Mouse (Mus musculus) midbrain, embryonic 16.5 days (tissue): ENCODE results near the gene Barhl2. TPM values are rescaled to one million over a fixed set of nuclear protein-coding genes. Genes with fewer than 3 reads are reported as not detected.

Experiments
- ATAC-seq: fragments of 200-750 bp; cut with Nextera tagmentation; 2 replicates; pipeline ENCODE4 v1.8.0; 2017; ENCODE audit warnings: moderate TSS enrichment
- H3K27ac ChIP-seq: fragments of 300-500 bp; sonication (generic); 2 replicates; pipeline ENCODE4 v1.5.1; 2014; ENCODE audit warnings: mild to moderate bottlenecking, low read length, mixed read lengths
- H3K27me3 ChIP-seq: fragments of 300-500 bp; sonication (generic); 2 replicates; pipeline ENCODE4 v1.6.1; 2014; ENCODE audit warnings: low read depth, low read length, mixed read lengths; ENCODE audit not compliant: control insufficient read depth, insufficient read depth
- H3K36me3 ChIP-seq: fragments of 300-500 bp; sonication (generic); 2 replicates; pipeline ENCODE4 v1.6.1; 2014; ENCODE audit warnings: mild to moderate bottlenecking, low read length, moderate library complexity, mixed read lengths; ENCODE audit not compliant: control insufficient read depth, insufficient read depth
- H3K4me1 ChIP-seq: fragments of 300-500 bp; sonication (generic); 2 replicates; pipeline ENCODE4 v1.6.1; 2014; ENCODE audit warnings: mild to moderate bottlenecking, low read length, mixed read lengths; ENCODE audit not compliant: control insufficient read depth, insufficient read depth
- H3K4me2 ChIP-seq: fragments of 300-500 bp; sonication (generic); 2 replicates; pipeline ENCODE4 v1.6.1; 2014; ENCODE audit warnings: mild to moderate bottlenecking, low read length, mixed read lengths
- H3K4me3 ChIP-seq: fragments of 300-500 bp; sonication (generic); 2 replicates; pipeline ENCODE4 v1.5.1; 2014; ENCODE audit warnings: low read depth, mild to moderate bottlenecking, low read length, moderate library complexity, mixed read lengths
- H3K9ac ChIP-seq: fragments of 300-500 bp; sonication (generic); 2 replicates; pipeline ENCODE4 v1.6.1; 2014; ENCODE audit warnings: low read depth, low read length, mixed read lengths
- H3K9me3 ChIP-seq: fragments of 300-500 bp; sonication (generic); replicated peaks from 2 replicates; pipeline ENCODE4 v1.6.1; 2014; ENCODE audit warnings: mild to moderate bottlenecking, low read length, mixed read lengths; ENCODE audit not compliant: control insufficient read depth, poor library complexity, severe bottlenecking
- WGBS: fragments of 180-500 bp; shearing (Covaris S2); extraction: QIAGEN DNeasy Blood & Tissue Kit; methylation state at CpG from one replicate; pipeline ENCODE4 v1.1.7; 2014; 5-methylcytosine and 5-hydroxymethylcytosine counted together
- polyA plus RNA-seq: library from polyadenylated mRNA; unstranded; fragments of >200 nt; fragmentation: Nextera tagmentation; extraction: Ambion mirVana; gene quantifications from 2 replicates; pipeline ENCODE4 v1.2.1, GENCODE M21; 2015

Barhl2 gene
- polyA plus RNA-seq, 1 experiment from 2014 or later = 8.5 TPM

- peaks cover 13% of the 10 kb centered on the region; the same call in 1 of the 2 replicates for H3K4me1 ChIP-seq
- WGBS = under 1% methylated on average over 24 of the region's 24 CpGs
- peak overlapping the region; percentile 43 for H3K4me2 ChIP-seq
- no peak for ATAC-seq
- H3K4me3 ChIP-seq = peak overlapping the region; percentile 8; the same call in 1 of the 2 replicates
- peaks cover 19% of the 10 kb centered on the region for H3K27me3 ChIP-seq
- H3K27ac ChIP-seq = peak overlapping the region; percentile 59; the same call in 1 of the 2 replicates
- H3K9me3 ChIP-seq = no peaks in the 10 kb centered on the region
- peak overlapping the region; percentile 34; the same call in 1 of the 2 replicates for H3K9ac ChIP-seq
- no peaks in the 10 kb centered on the region for H3K36me3 ChIP-seq
Measured at GRCm38 (mm10) chr5:106464336-106465128, 6.6 kb upstream of the Barhl2 start.

- Histone ChIP-seq H3K36me3 (no peaks in the 10 kb centered on the region), H3K9me3 (no peaks in the 10 kb centered on the region), H3K4me3 (peak overlapping the region; percentile 17), H3K27me3 (peaks cover 21% of the 10 kb centered on the region), H3K4me2 (peak overlapping the region; percentile 43), H3K4me1 (peaks cover 11% of the 10 kb centered on the region), H3K9ac (no peak overlapping the region), H3K27ac (peak overlapping the region; percentile 14; the same call in 1 of the 2 replicates)
- under 1% methylated on average over 25 of the region's 25 CpGs for WGBS
- no peak for ATAC-seq
Measured at GRCm38 (mm10) chr5:106463661-106464191, 5.8 kb upstream of the Barhl2 start.

- H3K27me3 ChIP-seq = peaks cover 19% of the 10 kb centered on the region
- no peak overlapping the region for H3K4me2 ChIP-seq
- H3K9me3 ChIP-seq = no peaks in the 10 kb centered on the region
- no peak overlapping the region for H3K4me3 ChIP-seq
- H3K36me3 ChIP-seq = no peaks in the 10 kb centered on the region
- ATAC-seq = no peak
- WGBS = under 1% methylated on average over 4 of the region's 4 CpGs
- H3K27ac ChIP-seq = no peak overlapping the region
- H3K4me1 ChIP-seq = peaks cover 18% of the 10 kb centered on the region
- no peak overlapping the region for H3K9ac ChIP-seq
Measured at GRCm38 (mm10) chr5:106461913-106462312, 3.9 kb upstream of the Barhl2 start.

- WGBS = 18% methylated on average over 3 of the region's 3 CpGs
- H3K27ac ChIP-seq = no peak overlapping the region
- H3K4me1 ChIP-seq = peaks cover 16% of the 10 kb centered on the region
- ATAC-seq = no peak
- no peak overlapping the region for H3K4me2 ChIP-seq
- no peak overlapping the region for H3K4me3 ChIP-seq
- no peaks in the 10 kb centered on the region for H3K36me3 ChIP-seq
- no peak overlapping the region for H3K9ac ChIP-seq
- no peaks in the 10 kb centered on the region for H3K9me3 ChIP-seq
- peaks cover 19% of the 10 kb centered on the region for H3K27me3 ChIP-seq
Measured at GRCm38 (mm10) chr5:106461431-106461830, 3.5 kb upstream of the Barhl2 start.

- Histone ChIP-seq H3K9ac (no peak overlapping the region), H3K9me3 (no peaks in the 10 kb centered on the region), H3K4me3 (no peak overlapping the region), H3K4me2 (peak overlapping the region; percentile 64), H3K27me3 (peaks cover 21% of the 10 kb centered on the region), H3K27ac (peak overlapping the region; percentile 28; the same call in 1 of the 2 replicates), H3K4me1 (peaks cover 12% of the 10 kb centered on the region), H3K36me3 (no peaks in the 10 kb centered on the region)
- WGBS = 2% methylated on average over 17 of the region's 17 CpGs
- no peak for ATAC-seq
Measured at GRCm38 (mm10) chr5:106460535-106460934, 2.6 kb upstream of the Barhl2 start.

GRCm38 (mm10) chr5:106460001-106460511, 2.1 kb upstream of the Barhl2 start:
- no peak for ATAC-seq
- Histone ChIP-seq H3K27ac (peak overlapping the region; percentile 28), H3K27me3 (peaks cover 26% of the 10 kb centered on the region), H3K9ac (no peak overlapping the region), H3K4me3 (peak overlapping the region; percentile 5; the same call in 1 of the 2 replicates), H3K36me3 (no peaks in the 10 kb centered on the region), H3K9me3 (no peaks in the 10 kb centered on the region), H3K4me2 (peak overlapping the region; percentile 64), H3K4me1 (peaks cover 12% of the 10 kb centered on the region)
- WGBS = 1% methylated on average over 22 of the region's 22 CpGs

GRCm38 (mm10) chr5:106459120-106459641, 1.2 kb upstream of the Barhl2 start:
- H3K4me2 ChIP-seq = peak overlapping the region; percentile 64
- no peak for ATAC-seq
- peak overlapping the region; percentile 74 for H3K27ac ChIP-seq
- peaks cover 30% of the 10 kb centered on the region for H3K27me3 ChIP-seq
- no peaks in the 10 kb centered on the region for H3K36me3 ChIP-seq
- peak overlapping the region; percentile 52 for H3K4me3 ChIP-seq
- H3K4me1 ChIP-seq = peaks cover 9% of the 10 kb centered on the region
- H3K9ac ChIP-seq = peak overlapping the region; percentile 63
- no peaks in the 10 kb centered on the region for H3K9me3 ChIP-seq
- WGBS = under 1% methylated on average over 31 of the region's 31 CpGs

GRCm38 (mm10) chr5:106458477-106459119, 632 bp upstream of the Barhl2 start:
- Histone ChIP-seq H3K9ac (peak overlapping the region; percentile 70), H3K4me3 (peak overlapping the region; percentile 52), H3K36me3 (no peaks in the 10 kb centered on the region), H3K27me3 (peaks cover 30% of the 10 kb centered on the region), H3K4me2 (peak overlapping the region; percentile 64), H3K4me1 (peaks cover 9% of the 10 kb centered on the region), H3K9me3 (no peaks in the 10 kb centered on the region), H3K27ac (peak overlapping the region; percentile 85)
- ATAC-seq = peak; percentile 87
- WGBS = 2% methylated on average over 46 of the region's 68 CpGs
